Mouse (Mus musculus) lung, postnatal 10 days (tissue): ENCODE results near the gene Ttll1.

Experiments
- DNase-seq: peaks from one replicate; pipeline ENCODE4 v3.0.0; 2021

The Ttll1 gene

GRCm38 (mm10) chr15:83510805-83511405 lies at the start of gene Ttll1:
Gene Ttll1 (minus strand): TSS chr15:83510893.
- peak; percentile 98 for DNase-seq

GRCm38 (mm10) chr15:83555161-83555974 lies 44.7 kb upstream of the Ttll1 start:
- DNase-seq = peak; percentile 93

- DNase-seq = no peak
Measured at GRCm38 (mm10) chr15:83553831-83554230, 43.1 kb upstream of the Ttll1 start.

- no peak for DNase-seq
Measured at GRCm38 (mm10) chr15:83550137-83550536, 39.4 kb upstream of the Ttll1 start.

GRCm38 (mm10) chr15:83547144-83547543 lies 36.5 kb upstream of the Ttll1 start:
- DNase-seq = no peak

- no peak for DNase-seq
Measured at GRCm38 (mm10) chr15:83546029-83546428, 35.3 kb upstream of the Ttll1 start.

GRCm38 (mm10) chr15:83541647-83542287 lies 31.1 kb upstream of the Ttll1 start:
- peak; percentile 21 for DNase-seq

GRCm38 (mm10) chr15:83539905-83540304 lies 29.2 kb upstream of the Ttll1 start:
- peak; percentile 84 for DNase-seq

GRCm38 (mm10) chr15:83538855-83539254 lies 28.2 kb upstream of the Ttll1 start:
- DNase-seq = no peak

- no peak for DNase-seq
Measured at GRCm38 (mm10) chr15:83535890-83536231, 25.2 kb upstream of the Ttll1 start.

- DNase-seq = peak; percentile 68
Measured at GRCm38 (mm10) chr15:83534960-83535889, 24.5 kb upstream of the Ttll1 start.

- no peak for DNase-seq
Measured at GRCm38 (mm10) chr15:83532606-83533005, 21.9 kb upstream of the Ttll1 start.

GRCm38 (mm10) chr15:83531961-83532469 lies 21.3 kb upstream of the Ttll1 start:
- peak; percentile 29 for DNase-seq

GRCm38 (mm10) chr15:83530688-83531087 lies 20.0 kb upstream of the Ttll1 start:
- no peak for DNase-seq

- DNase-seq = peak; percentile 83
Measured at GRCm38 (mm10) chr15:83530233-83530632, 19.5 kb upstream of the Ttll1 start.

- peak; percentile 74 for DNase-seq
Measured at GRCm38 (mm10) chr15:83529765-83530164, 19.1 kb upstream of the Ttll1 start.

- DNase-seq = no peak
Measured at GRCm38 (mm10) chr15:83528892-83529291, 18.2 kb upstream of the Ttll1 start.

GRCm38 (mm10) chr15:83527747-83528146 lies 17.1 kb upstream of the Ttll1 start:
- DNase-seq = no peak

- DNase-seq = peak; percentile 21
Measured at GRCm38 (mm10) chr15:83527092-83527437, 16.4 kb upstream of the Ttll1 start.

- DNase-seq = peak; percentile 79
Measured at GRCm38 (mm10) chr15:83526424-83527091, 15.9 kb upstream of the Ttll1 start, which contains the start of gene Bik. Gene Bik (plus strand): TSS chr15:83526862.

GRCm38 (mm10) chr15:83524333-83524729 lies 13.6 kb upstream of the Ttll1 start:
- DNase-seq = no peak
